Mouse (Mus musculus) stomach, embryonic 14.5 days (tissue): ENCODE measurements around the gene Fnip1. TPM values are rescaled to one million over a fixed set of nuclear protein-coding genes. Genes with fewer than 3 reads are reported as not detected.

ENCODE experiments used
- ATAC-seq: fragments of 200-750 bp; cut with Nextera tagmentation; 2 replicates; pipeline ENCODE4 v1.8.0; 2017; ENCODE audit warnings: low read depth, moderate TSS enrichment; ENCODE audit not compliant: insufficient number of reproducible peaks, insufficient read depth, low FRiP score
- H3K27ac ChIP-seq: fragments of 300-500 bp; sonication (generic); 2 replicates; pipeline ENCODE4 v1.5.1; 2014; ENCODE audit warnings: mild to moderate bottlenecking, low read length, moderate library complexity, mixed read lengths
- H3K27me3 ChIP-seq: fragments of 300-500 bp; sonication (generic); 2 replicates; pipeline ENCODE4 v1.6.1; 2014; ENCODE audit warnings: low read length, control low read depth, mixed read lengths; ENCODE audit not compliant: control insufficient read depth, insufficient read depth
- H3K36me3 ChIP-seq: fragments of 300-500 bp; sonication (generic); 2 replicates; pipeline ENCODE4 v1.6.1; 2014; ENCODE audit warnings: mild to moderate bottlenecking, control low read depth, low read length, moderate library complexity, mixed read lengths; ENCODE audit not compliant: control insufficient read depth, insufficient read depth
- H3K4me1 ChIP-seq: fragments of 300-500 bp; sonication (generic); 2 replicates; pipeline ENCODE4 v1.6.1; 2014; ENCODE audit warnings: low read length, control low read depth, mixed read lengths; ENCODE audit not compliant: control insufficient read depth, insufficient read depth
- H3K4me2 ChIP-seq: fragments of 300-500 bp; sonication (generic); replicated peaks from 2 replicates; pipeline ENCODE4 v1.6.1; 2014; ENCODE audit warnings: low read depth, low read length, control low read depth
- H3K4me3 ChIP-seq: fragments of 300-500 bp; sonication (generic); 2 replicates; pipeline ENCODE4 v1.5.1; 2014; ENCODE audit warnings: low read depth, low read length, control low read depth
- H3K9ac ChIP-seq: fragments of 300-500 bp; sonication (generic); replicated peaks from 2 replicates; pipeline ENCODE4 v1.6.1; 2014; ENCODE audit warnings: low read depth, mild to moderate bottlenecking, control low read depth, low read length, moderate library complexity, mixed read lengths
- H3K9me3 ChIP-seq: fragments of 300-500 bp; sonication (generic); 2 replicates; pipeline ENCODE4 v1.6.1; 2016; ENCODE audit warnings: low read depth, low read length, control low read depth; ENCODE audit not compliant: control insufficient read depth
- WGBS: fragments of 180-500 bp; shearing (Covaris S2); extraction: QIAGEN DNeasy Blood & Tissue Kit; methylation state at CpG from one replicate; pipeline ENCODE4 v1.1.7; 2014; 5-methylcytosine and 5-hydroxymethylcytosine counted together
- polyA plus RNA-seq: library from polyadenylated mRNA; unstranded; fragments of >200 nt; fragmentation: Nextera tagmentation; extraction: Ambion mirVana; gene quantifications from 2 replicates; pipeline ENCODE4 v1.2.1, GENCODE M21; 2014

Fnip1 gene
- polyA plus RNA-seq, 1 experiment from 2014 or later = 18.1 TPM

GRCm38 (mm10) chr11:54472231-54472630, 34.2 kb downstream of the Fnip1 start:
- no peak for ATAC-seq
- no peak overlapping the region for H3K9ac ChIP-seq
- H3K4me2 ChIP-seq = no peak overlapping the region
- H3K27ac ChIP-seq = no peak overlapping the region
- H3K4me1 ChIP-seq = no peaks in the 10 kb centered on the region
- peaks cover 2% of the 10 kb centered on the region for H3K36me3 ChIP-seq
- H3K4me3 ChIP-seq = no peak overlapping the region
- no peaks in the 10 kb centered on the region for H3K27me3 ChIP-seq
- H3K9me3 ChIP-seq = no peaks in the 10 kb centered on the region; the same call in 1 of the 2 replicates
- 95% methylated on average over 4 of the region's 4 CpGs for WGBS

- H3K4me3 ChIP-seq = no peak overlapping the region
- no peak overlapping the region for H3K27ac ChIP-seq
- no peaks in the 10 kb centered on the region for H3K27me3 ChIP-seq
- H3K9me3 ChIP-seq = no peaks in the 10 kb centered on the region
- H3K9ac ChIP-seq = no peak overlapping the region
- H3K4me1 ChIP-seq = no peaks in the 10 kb centered on the region
- no peak for ATAC-seq
- 83% methylated on average over 1 of the region's 1 CpGs for WGBS
- no peaks in the 10 kb centered on the region for H3K36me3 ChIP-seq
- H3K4me2 ChIP-seq = no peak overlapping the region
These were observed 40.4 kb downstream of the Fnip1 start for GRCm38 (mm10) chr11:54478414-54478813.

GRCm38 (mm10) chr11:54486041-54486440, 48.0 kb downstream of the Fnip1 start:
- WGBS = 88% methylated on average over 3 of the region's 3 CpGs
- no peaks in the 10 kb centered on the region for H3K4me1 ChIP-seq
- no peaks in the 10 kb centered on the region for H3K27me3 ChIP-seq
- H3K9ac ChIP-seq = no peak overlapping the region
- no peak overlapping the region for H3K4me3 ChIP-seq
- no peaks in the 10 kb centered on the region for H3K9me3 ChIP-seq
- H3K27ac ChIP-seq = no peak overlapping the region
- H3K36me3 ChIP-seq = 0 out of 2 replicates have a peak, but pooled peaks cover 3% of the 10 kb centered on the region
- no peak for ATAC-seq
- H3K4me2 ChIP-seq = no peak overlapping the region

GRCm38 (mm10) chr11:54491946-54492558, 54.1 kb downstream of the Fnip1 start:
- Histone ChIP-seq H3K9ac (no peak overlapping the region), H3K27ac (no peak overlapping the region), H3K9me3 (no peaks in the 10 kb centered on the region), H3K4me1 (no peaks in the 10 kb centered on the region), H3K36me3 (peaks cover 12% of the 10 kb centered on the region), H3K27me3 (no peaks in the 10 kb centered on the region), H3K4me2 (no peak overlapping the region), H3K4me3 (no peak overlapping the region)
- WGBS = 98% methylated on average over 1 of the region's 1 CpGs
- ATAC-seq = no peak

GRCm38 (mm10) chr11:54492559-54492958, 54.6 kb downstream of the Fnip1 start:
- Histone ChIP-seq H3K9ac (no peak overlapping the region), H3K4me3 (no peak overlapping the region), H3K9me3 (no peaks in the 10 kb centered on the region), H3K27ac (no peak overlapping the region), H3K27me3 (no peaks in the 10 kb centered on the region), H3K4me2 (no peak overlapping the region), H3K36me3 (peaks cover 12% of the 10 kb centered on the region), H3K4me1 (no peaks in the 10 kb centered on the region)
- WGBS = 79% methylated on average over 4 of the region's 4 CpGs
- no peak for ATAC-seq

GRCm38 (mm10) chr11:54499838-54500237, 61.8 kb downstream of the Fnip1 start:
- Histone ChIP-seq H3K9me3 (no peaks in the 10 kb centered on the region), H3K27ac (no peak overlapping the region), H3K4me1 (no peaks in the 10 kb centered on the region), H3K27me3 (no peaks in the 10 kb centered on the region), H3K4me3 (no peak overlapping the region), H3K9ac (no peak overlapping the region), H3K4me2 (no peak overlapping the region), H3K36me3 (peaks cover 22% of the 10 kb centered on the region)
- 52% methylated on average over 5 of the region's 5 CpGs for WGBS
- no peak for ATAC-seq

GRCm38 (mm10) chr11:54502546-54503245, 64.7 kb downstream of the Fnip1 start:
- ATAC-seq = no peak
- H3K9ac ChIP-seq = no peak overlapping the region
- H3K27me3 ChIP-seq = no peaks in the 10 kb centered on the region
- no peaks in the 10 kb centered on the region for H3K9me3 ChIP-seq
- no peak overlapping the region for H3K27ac ChIP-seq
- no peaks in the 10 kb centered on the region for H3K4me1 ChIP-seq
- WGBS = 85% methylated on average over 4 of the region's 4 CpGs
- H3K36me3 ChIP-seq = peaks cover 26% of the 10 kb centered on the region
- H3K4me2 ChIP-seq = no peak overlapping the region
- no peak overlapping the region for H3K4me3 ChIP-seq

- H3K36me3 ChIP-seq = peaks cover 10% of the 10 kb centered on the region
- no peak overlapping the region for H3K27ac ChIP-seq
- H3K4me2 ChIP-seq = no peak overlapping the region
- H3K4me1 ChIP-seq = no peaks in the 10 kb centered on the region
- no peaks in the 10 kb centered on the region for H3K9me3 ChIP-seq
- H3K4me3 ChIP-seq = no peak overlapping the region
- ATAC-seq = no peak
- no peak overlapping the region for H3K9ac ChIP-seq
- no peaks in the 10 kb centered on the region for H3K27me3 ChIP-seq
These were observed 75.6 kb downstream of the Fnip1 start for GRCm38 (mm10) chr11:54513584-54513983.
